Mouse (Mus musculus) B cell, adult 62 days (primary cell): ENCODE results near the gene Olfr839-ps1. TPM values are rescaled to one million over a fixed set of nuclear protein-coding genes. Genes with fewer than 3 reads are reported as not detected.

Experiments
- total RNA-seq: library from RNA; stranded (reverse); gene quantifications from 4 replicates; pipeline ENCODE4 v1.2.4, GENCODE M21; 2023

Gene Olfr839-ps1
- total RNA-seq, result not detected in 4 replicates

GRCm38 (mm10) chr9:19177212-19177611 is at the start of gene Olfr839-ps1:
Olfr839-ps1 (minus strand) TSS chr9:19177312.

GRCm38 (mm10) chr9:19136017-19136416 is 41.1 kb downstream of the Olfr839-ps1 start, which contains the start of gene Olfr837:
Olfr837 (plus strand) TSS chr9:19136317.

GRCm38 (mm10) chr9:19120082-19120481 is 57.0 kb downstream of the Olfr839-ps1 start, which contains the start of gene Olfr836:
Olfr836 (plus strand) TSS chr9:19120382.

Other genes with a start within 250 kb of the Olfr839-ps1 start
- gene Olfr832, start 240.2 kb downstream of the Olfr839-ps1 start, total RNA-seq, result not detected in 4 replicates
- gene Olfr834, start 189.3 kb downstream of the Olfr839-ps1 start, total RNA-seq, result not detected in 4 replicates
- not detected in 4 replicates for gene Olfr835, start 144.6 kb downstream of the Olfr839-ps1 start, total RNA-seq
- gene Olfr836, start 56.9 kb downstream of the Olfr839-ps1 start, total RNA-seq, result not detected in 4 replicates
- not detected in 4 replicates for gene Olfr837, start 41.0 kb downstream of the Olfr839-ps1 start, total RNA-seq
- gene Olfr843, start 74.7 kb upstream of the Olfr839-ps1 start, total RNA-seq, result not detected in 4 replicates
- gene Olfr844, start 139.0 kb upstream of the Olfr839-ps1 start, total RNA-seq, result not detected in 4 replicates
- not detected in 4 replicates for gene Olfr845, start 159.1 kb upstream of the Olfr839-ps1 start, total RNA-seq
- gene Olfr846, start 186.7 kb upstream of the Olfr839-ps1 start, total RNA-seq, result not detected in 4 replicates
- not detected in 4 replicates for gene Olfr847, start 201.4 kb upstream of the Olfr839-ps1 start, total RNA-seq